ENCODE assay signal across 8 mouse cellular contexts in genomic region chr8:119943616-119944015, GRCm38 (mm10). TPM values are rescaled to one million over a fixed set of nuclear protein-coding genes. Genes with fewer than 3 reads are reported as not detected.
"Had no signal": no experiment of that assay in that cellular context is flagged by ENCODE, and none has a peak within 500 bp of the region (broad histone marks: within the 10 kb centered on the region; RNA-seq: fewer than 3 reads in every experiment).

No protein-coding gene starts in this region.

- H3K4me1 ChIP-seq: liver, embryonic 15.5 days had no signal

- DNase-seq: midbrain, embryonic 14.5 days had no signal

- H3K4me3 ChIP-seq: left cerebral cortex, adult 2 months; limb, embryonic 10.5 days; liver, embryonic 15.5 days; neural tube, embryonic 12.5 days had no signal

- H3K9ac ChIP-seq: liver, embryonic 15.5 days; neural tube, embryonic 12.5 days had no signal

- H3K27ac ChIP-seq: left cerebral cortex, adult 2 months; limb, embryonic 10.5 days; liver, embryonic 15.5 days; neural tube, embryonic 12.5 days; stomach, postnatal 0 days had no signal

- H3K9me3 ChIP-seq: limb, embryonic 10.5 days; liver, embryonic 15.5 days; neural tube, embryonic 12.5 days had no signal

- H3K27me3 ChIP-seq: liver, embryonic 15.5 days; neural tube, embryonic 12.5 days had no signal

- H3K4me2 ChIP-seq: liver, embryonic 11.5 days; liver, embryonic 15.5 days; neural tube, embryonic 12.5 days had no signal

RNA-seq across cellular contexts. Expression of gene Gm20388, which starts 33.0 kb away (rescaled TPM):
- polyA plus RNA-seq: liver, embryonic 15.5 days; lung, postnatal 0 days; neural tube, embryonic 12.5 days; stomach, postnatal 0 days had no signal
